Mouse (Mus musculus) G1E (cell line): ENCODE results near the gene Vps13a. TPM values are rescaled to one million over a fixed set of nuclear protein-coding genes. Genes with fewer than 3 reads are reported as not detected.
"Not testable (repeated sequence)": the region's sequence is repeated elsewhere in the genome, so short reads cannot be mapped to it uniquely, and the experiment has no call there.

Source experiments
- ATAC-seq: 2 replicates; pipeline ENCODE4 v1.8.0; 2016; ENCODE audit warnings: mild to moderate bottlenecking; ENCODE audit not compliant: insufficient number of reproducible peaks, poor library complexity, low FRiP score, severe bottlenecking; ENCODE audit errors: extremely low read depth
- DNase-seq: peaks from one replicate; pipeline ENCODE4 v3.0.0; 2012; ENCODE audit warnings: low spot score
- H3K27me3 ChIP-seq: 2 replicates; pipeline ENCODE4 v1.6.1; 2012; ENCODE audit warnings: mild to moderate bottlenecking, low read length, inconsistent platforms; ENCODE audit not compliant: insufficient read depth
- H3K36me3 ChIP-seq: replicated peaks from 2 replicates; pipeline ENCODE3; 2012; ENCODE audit warnings: mild to moderate bottlenecking, inconsistent platforms
- H3K4me1 ChIP-seq: 2 replicates; pipeline ENCODE4 v1.6.1; 2012; ENCODE audit warnings: low read depth, low read length, inconsistent platforms, mixed read lengths; ENCODE audit not compliant: insufficient read depth
- H3K4me3 ChIP-seq: 2 replicates; pipeline ENCODE4 v1.5.1; 2012; ENCODE audit warnings: low read depth, mild to moderate bottlenecking, inconsistent platforms, low read length, moderate library complexity, mixed read lengths
- H3K9me3 ChIP-seq: replicated peaks from 2 replicates; pipeline ENCODE4 v1.6.1; 2012; ENCODE audit warnings: inconsistent platforms
- CTCF ChIP-seq: IDR thresholded peaks from 2 replicates; pipeline ENCODE4 v1.5.1; 2012; ENCODE audit warnings: low read depth, low read length, inconsistent platforms, mixed read lengths
- GATA1 ChIP-seq: IDR thresholded peaks from 2 replicates; pipeline ENCODE4 v1.6.1; 2012; ENCODE audit warnings: borderline replicate concordance, low read length, inconsistent platforms, mixed read lengths
- GATA2 ChIP-seq: IDR thresholded peaks from 2 replicates; pipeline ENCODE4 v1.6.1; 2012; ENCODE audit warnings: low read depth, low read length, inconsistent platforms, borderline replicate concordance
- POLR2AphosphoS5 ChIP-seq: IDR thresholded peaks from 2 replicates; pipeline ENCODE4 v1.6.1; 2012; ENCODE audit warnings: low read depth, low read length, inconsistent platforms; ENCODE audit not compliant: insufficient replicate concordance
- TAL1 ChIP-seq: conservative IDR thresholded peaks from 2 replicates; pipeline ENCODE4 v1.6.1; 2012; ENCODE audit warnings: low read depth, low read length, inconsistent platforms, mixed read lengths
- polyA plus RNA-seq: library from polyadenylated mRNA; stranded (reverse); fragments of >175 nt; gene quantifications from 2 replicates; pipeline ENCODE4 v1.2.3, GENCODE M21; 2012
- total RNA-seq, 2 experiments: library from RNA; stranded (forward) in 1 of 2; stranded (reverse) in 1 of 2; fragments of 200-1000 nt in 1 of 2; fragments of >200 nt in 1 of 2; fragmentation: Nextera tagmentation in 1 of 2; gene quantifications; 2 replicates each; pipeline ENCODE4 v1.2.3; 2014 to 2017

Vps13a gene
- total and polyA plus RNA-seq, 3 experiments, result 4.7 to 125 (median 89.9) TPM

DNA sequence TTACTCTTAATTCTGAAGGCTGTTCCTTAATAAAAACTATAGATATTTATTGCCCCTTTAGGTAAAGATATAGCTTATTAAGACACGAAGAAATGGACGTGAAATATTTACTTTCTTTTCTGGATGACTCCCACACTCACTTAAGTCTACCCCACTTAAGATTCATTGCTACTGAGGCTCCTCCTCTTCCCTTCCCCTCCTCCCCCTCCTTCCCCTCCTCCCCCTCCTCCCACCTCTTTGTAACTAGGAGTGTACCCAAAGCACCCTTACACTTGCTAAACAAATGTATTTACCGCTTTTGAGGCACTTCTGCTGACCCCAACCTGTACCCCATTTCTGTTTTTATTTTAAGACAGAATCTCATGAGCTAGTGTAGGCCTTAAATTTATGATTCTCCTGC is 24.4 kb upstream of the Vps13a start:
- Histone ChIP-seq H3K4me1 (peaks cover 11% of the 10 kb centered on the region), H3K27me3 (peaks cover 12% of the 10 kb centered on the region), H3K36me3 (no peaks in the 10 kb centered on the region), H3K9me3 (no peaks in the 10 kb centered on the region), H3K4me3 (no peak overlapping the region)
- no peak for DNase-seq
- TF ChIP-seq TAL1, result no peak
- no peak for ATAC-seq

DNA sequence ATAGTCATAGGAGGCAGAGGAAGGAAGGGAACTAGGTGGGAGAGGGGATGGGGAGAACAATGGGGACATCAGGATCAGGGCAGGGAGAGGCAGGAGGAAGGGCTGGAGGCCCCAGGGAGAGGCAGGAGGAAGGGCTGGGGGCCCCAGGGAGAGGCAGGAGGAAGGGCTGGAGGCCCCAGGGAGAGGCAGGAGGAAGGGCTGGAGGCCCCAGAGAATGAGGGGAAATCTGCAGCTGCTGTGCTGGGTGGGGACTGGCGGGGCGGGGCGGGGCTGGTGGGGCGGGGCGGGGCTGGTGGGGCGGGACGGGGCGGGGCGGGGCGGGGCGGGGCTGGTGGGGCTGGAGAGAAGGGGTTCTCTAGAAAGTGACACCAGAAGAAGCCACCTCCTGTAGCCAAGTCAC is 23.8 kb upstream of the Vps13a start:
- Histone ChIP-seq H3K36me3 (no peaks in the 10 kb centered on the region), H3K27me3 (peaks cover 12% of the 10 kb centered on the region), H3K4me3 (no peak overlapping the region; the same call in 1 of the 2 replicates), H3K4me1 (peaks cover 11% of the 10 kb centered on the region), H3K9me3 (no peaks in the 10 kb centered on the region)
- ATAC-seq, result peak; percentile 76
- TF ChIP-seq CTCF (no peak), GATA2 (no peak), GATA1 (no peak), POLR2AphosphoS5 (no peak), TAL1 (no peak)
- DNase-seq, result peak; percentile 26

DNA sequence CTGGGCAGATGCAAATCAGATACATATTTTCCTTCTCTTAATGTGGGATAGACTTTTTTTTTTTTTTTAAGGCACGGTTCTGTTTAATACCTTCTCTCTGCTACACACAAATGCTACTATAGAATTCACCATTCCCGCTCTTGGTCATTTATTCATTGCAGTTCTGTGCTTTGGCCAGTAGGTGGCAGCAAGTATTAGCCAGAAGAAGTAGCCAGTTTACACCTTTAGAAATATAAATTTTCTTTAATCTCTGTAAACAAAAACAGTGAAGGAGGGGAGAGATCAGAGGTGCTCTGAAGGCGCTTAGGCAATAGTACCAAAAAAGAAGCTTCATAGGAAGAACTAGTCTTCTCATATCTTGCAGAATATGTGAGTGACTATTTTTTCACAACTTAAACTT is 22.0 kb upstream of the Vps13a start:
- no peak overlapping the region for H3K4me3 ChIP-seq
- no peaks in the 10 kb centered on the region for H3K36me3 ChIP-seq
- ATAC-seq (no peak), DNase-seq (no peak)
- H3K27me3 ChIP-seq, result peaks cover 8% of the 10 kb centered on the region; the same call in 1 of the 2 replicates
- H3K4me1 ChIP-seq, result peaks cover 11% of the 10 kb centered on the region
- TF ChIP-seq GATA1, result no peak
- peak; percentile 68 for TF ChIP-seq CTCF
- no peaks in the 10 kb centered on the region for H3K9me3 ChIP-seq

DNA sequence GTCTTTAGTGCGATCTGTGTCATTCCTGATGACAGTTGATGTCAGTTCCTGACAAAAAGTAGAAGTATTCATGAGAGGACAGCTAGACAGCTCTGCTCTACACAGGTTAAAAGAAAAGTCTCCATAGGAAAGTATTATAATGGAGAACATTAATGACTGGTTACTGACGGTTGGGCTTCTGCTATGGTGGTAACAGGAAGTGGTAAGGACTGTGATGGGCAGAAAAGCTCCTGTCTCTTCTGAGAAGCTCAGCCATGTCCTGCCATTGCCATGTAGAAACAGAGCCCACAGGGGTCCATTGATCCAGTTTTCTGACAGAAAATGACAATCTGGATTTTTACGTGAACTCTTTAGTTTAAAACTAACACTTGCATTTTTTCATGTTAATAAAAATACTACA is 21.4 kb upstream of the Vps13a start:
- Histone ChIP-seq H3K27me3 (peaks cover 5% of the 10 kb centered on the region), H3K9me3 (no peaks in the 10 kb centered on the region), H3K36me3 (no peaks in the 10 kb centered on the region), H3K4me1 (peaks cover 11% of the 10 kb centered on the region), H3K4me3 (no peak overlapping the region)
- TF ChIP-seq POLR2AphosphoS5, result no peak
- TF ChIP-seq GATA2, result no peak
- TF ChIP-seq CTCF, result no peak
- ATAC-seq (no peak), DNase-seq (no peak)

DNA sequence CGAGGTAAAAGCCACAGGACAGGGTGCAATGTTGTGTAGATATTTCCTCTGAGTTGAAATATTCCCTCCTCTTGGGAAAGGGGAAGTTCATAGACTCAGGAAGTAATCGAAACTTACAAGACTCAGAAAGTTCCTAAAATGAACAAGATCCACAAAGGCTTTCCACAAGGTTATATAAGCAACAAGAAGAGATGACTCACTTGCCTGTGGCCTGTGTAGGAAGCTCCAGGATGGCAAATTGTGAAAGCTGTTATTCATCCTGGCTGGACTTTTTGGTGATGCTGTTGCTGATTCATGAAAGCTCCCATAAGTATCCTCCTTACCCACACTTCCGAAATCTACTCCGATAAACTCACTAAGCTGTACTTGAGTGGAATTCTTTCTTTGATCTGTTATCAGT is 17.2 kb upstream of the Vps13a start:
- no peak for TF ChIP-seq GATA1
- no peak for TF ChIP-seq CTCF
- no peak for TF ChIP-seq POLR2AphosphoS5
- no peak for TF ChIP-seq TAL1
- no peak for TF ChIP-seq GATA2
- no peak for ATAC-seq
- H3K27me3 ChIP-seq, result peaks cover 9% of the 10 kb centered on the region; the same call in 1 of the 2 replicates
- H3K36me3 ChIP-seq, result no peaks in the 10 kb centered on the region
- no peak overlapping the region for H3K4me3 ChIP-seq
- no peaks in the 10 kb centered on the region for H3K9me3 ChIP-seq
- DNase-seq, result no peak
- H3K4me1 ChIP-seq, result no peaks in the 10 kb centered on the region

DNA sequence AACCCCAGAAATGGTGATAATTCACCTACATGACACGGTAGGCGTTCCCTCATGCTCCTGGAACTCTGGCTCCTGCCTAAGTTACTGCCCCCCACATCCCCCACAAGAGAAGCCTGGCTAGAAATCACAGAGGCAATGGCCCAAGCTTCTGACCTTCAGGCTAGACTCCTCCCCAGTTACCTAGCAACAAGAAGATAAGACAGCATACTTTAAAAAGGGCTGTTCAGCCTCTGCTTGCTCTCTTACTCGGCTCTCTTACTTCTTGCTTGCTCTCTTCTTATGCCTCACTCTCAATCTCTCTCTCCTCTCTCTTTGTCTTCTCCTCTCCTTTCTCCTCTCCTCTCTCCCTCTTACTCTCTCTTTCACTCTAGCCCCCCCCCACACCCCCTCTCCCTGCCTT is 13.8 kb upstream of the Vps13a start:
- DNase-seq, H3K4me3 ChIP-seq, H3K36me3 ChIP-seq, H3K4me1 ChIP-seq, H3K9me3 ChIP-seq, ATAC-seq: not testable (repeated sequence)
- H3K27me3 ChIP-seq, result peaks cover 14% of the 10 kb centered on the region

DNA sequence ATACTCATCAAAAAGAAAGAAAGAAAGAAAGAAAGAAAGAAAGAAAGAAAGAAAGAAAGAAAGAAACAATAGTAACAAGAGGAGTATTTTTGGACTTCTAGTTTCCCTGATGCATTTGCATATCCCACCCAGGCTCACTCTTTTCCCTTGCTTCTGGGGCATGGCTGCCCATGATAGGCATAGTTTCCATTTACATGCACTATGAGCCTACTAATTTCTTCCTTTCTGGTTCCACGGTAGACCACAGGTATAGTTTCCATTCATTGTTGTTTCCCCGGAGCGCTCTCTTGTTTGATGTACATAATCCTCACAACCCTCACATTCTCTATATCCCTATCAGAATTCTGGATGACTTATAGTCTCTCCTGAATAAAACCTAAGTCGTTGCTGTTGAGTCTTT is 9.2 kb upstream of the Vps13a start:
- no peak overlapping the region for H3K4me3 ChIP-seq
- no peak for TF ChIP-seq GATA1
- H3K36me3 ChIP-seq, result no peaks in the 10 kb centered on the region
- ATAC-seq, result no peak
- no peaks in the 10 kb centered on the region for H3K4me1 ChIP-seq
- peaks cover 11% of the 10 kb centered on the region for H3K27me3 ChIP-seq
- no peak for DNase-seq
- H3K9me3 ChIP-seq, result no peaks in the 10 kb centered on the region
